Mouse (Mus musculus) cerebellum, postnatal 25 days (tissue): ENCODE measurements around the gene Zfp148.

ENCODE experiments used
- DNase-seq, 2 experiments: peaks; one replicate each; pipeline ENCODE4 v3.0.0; 2021; ENCODE audit warnings: mixed read lengths in 2 of 2

Gene Zfp148

GRCm38 (mm10) chr16:33536456-33536855, 155.8 kb downstream of the Zfp148 start:
- DNase-seq: no peak

DNA sequence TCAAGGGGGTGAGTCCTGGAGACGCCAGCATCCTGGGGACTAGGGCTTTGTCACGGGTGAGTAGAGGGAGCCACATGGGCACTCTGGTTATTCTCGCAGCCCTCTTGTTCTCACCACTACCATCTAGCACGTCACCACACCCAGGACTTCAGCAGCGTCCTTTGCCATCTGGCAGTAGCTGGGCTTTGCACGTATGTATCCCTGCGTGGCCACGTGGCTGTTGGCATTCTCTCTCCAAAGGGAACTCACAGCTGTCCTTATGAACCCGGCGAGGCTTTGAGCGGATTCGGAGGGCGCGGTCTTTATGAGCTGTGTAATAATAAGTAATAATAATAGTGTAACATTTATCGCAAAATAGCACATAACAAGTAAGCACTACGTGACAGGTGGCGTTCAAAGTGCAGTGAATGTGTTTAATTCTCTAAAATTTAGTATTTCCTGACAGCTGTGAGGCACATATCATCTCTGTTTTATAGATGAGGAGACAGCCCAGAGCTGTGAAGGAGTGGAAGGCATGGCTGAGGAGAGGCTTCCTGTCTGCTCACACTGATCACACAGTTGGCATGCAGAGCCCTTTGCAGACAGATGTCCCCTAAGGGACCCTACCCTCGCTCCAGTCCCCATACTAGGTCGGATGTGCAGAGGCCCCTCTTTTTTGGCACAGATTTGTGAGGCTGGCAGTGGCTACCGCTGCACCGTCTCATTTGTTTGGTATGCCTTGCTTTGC, 157.0 kb downstream of the Zfp148 start:
- DNase-seq: peak in 1 of 2 experiments; percentile 22

DNA sequence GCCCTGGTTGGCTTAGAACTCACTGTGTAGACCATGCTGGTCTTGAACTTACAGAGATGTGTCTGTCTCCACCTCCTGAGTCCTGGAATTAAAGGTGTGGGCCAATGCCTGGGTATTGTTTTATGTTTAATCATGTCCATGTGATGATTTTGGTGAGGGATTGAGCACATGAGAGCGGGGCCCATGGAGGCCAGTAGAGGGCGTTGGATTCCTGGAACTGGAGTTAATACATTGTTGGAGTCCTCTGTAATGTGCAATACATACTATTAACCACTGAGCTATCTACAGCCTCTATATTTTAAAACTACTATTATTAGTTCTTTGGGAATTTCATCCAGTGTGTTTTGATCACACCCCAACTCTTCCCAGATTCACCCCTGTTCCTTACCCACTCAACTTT, 163.7 kb downstream of the Zfp148 start:
- DNase-seq: no peak

DNA sequence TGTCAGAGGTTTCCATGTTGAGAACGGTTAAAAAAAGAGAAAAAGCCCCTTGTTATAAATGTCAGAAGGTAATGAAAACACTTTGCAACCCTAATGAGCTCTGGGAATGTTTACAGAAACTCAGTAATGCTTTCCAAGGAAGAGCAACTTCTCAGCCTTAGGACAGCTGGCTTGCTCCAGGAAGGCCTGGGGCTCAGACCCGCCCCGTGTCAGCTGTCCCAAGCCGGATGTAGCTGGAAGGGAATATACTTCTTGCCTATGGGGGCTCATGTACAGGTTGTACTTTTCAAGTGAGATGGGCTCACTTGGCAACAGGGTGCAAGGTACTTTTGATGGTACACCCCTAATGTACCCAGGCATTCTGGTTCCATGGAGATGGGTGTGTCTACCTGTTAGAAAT, 164.9 kb downstream of the Zfp148 start:
- no peak for DNase-seq

GRCm38 (mm10) chr16:33553689-33554342, 173.2 kb downstream of the Zfp148 start:
- DNase-seq: no peak
